Mouse (Mus musculus): Measurements from ENCODE around the gene Gadd45gip1.

DNA sequence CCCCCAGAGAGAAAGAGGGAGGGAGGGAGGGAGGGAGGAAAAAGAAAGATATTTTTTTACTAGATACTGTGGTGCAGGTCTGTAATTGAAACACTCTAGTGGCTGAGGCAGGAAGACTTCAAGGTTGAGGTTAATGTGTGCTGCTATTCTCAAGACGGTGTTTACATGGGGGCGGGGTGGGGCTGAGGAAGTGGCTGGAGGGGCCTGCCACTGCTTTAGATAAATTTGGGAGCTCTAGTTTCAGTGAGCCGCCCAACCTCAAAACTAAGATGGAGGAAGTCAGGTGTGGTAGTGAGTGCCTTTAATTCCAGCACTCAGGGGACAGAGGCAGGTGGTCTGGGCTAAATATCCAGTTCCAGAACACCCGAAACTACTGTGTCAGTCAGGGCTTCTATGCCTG is 5.7 kb upstream of the Gadd45gip1 start:
- no peak for TF ChIP-seq POLR2A (IDR thresholded peaks at IDR 0.05; ENCODE audit: borderline replicate concordance, insufficient read depth, low read length)
- TF ChIP-seq CTCF (IDR thresholded peaks at IDR 0.05; ENCODE audit: borderline replicate concordance, insufficient read depth, low read depth, low read length) = no peak
